Mouse (Mus musculus): ENCODE measurements around the gene Tpi1.
"Not testable (repeated sequence)": the region's sequence is repeated elsewhere in the genome, so short reads cannot be mapped to it uniquely, and the experiment has no call there.

Gene Tpi1

DNA sequence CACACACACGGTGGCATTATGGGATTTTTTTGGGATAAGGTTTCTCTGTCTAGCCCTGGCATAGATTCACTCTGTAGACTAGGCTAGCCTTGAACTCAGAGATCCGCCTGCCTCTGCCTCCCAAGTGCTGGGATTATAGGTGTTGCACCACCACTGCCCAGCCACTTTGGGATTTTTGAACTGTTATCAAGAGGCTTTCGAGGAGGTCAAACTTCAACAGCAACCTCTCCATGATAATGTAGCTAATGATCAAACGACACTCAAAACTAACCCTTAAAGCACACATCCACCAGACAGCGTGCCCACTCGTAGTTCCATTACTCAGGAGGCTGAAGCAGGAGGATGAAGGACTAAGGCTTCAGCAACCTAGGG is 6.1 kb downstream of the Tpi1 start:
- no peak for DNase-seq

DNA sequence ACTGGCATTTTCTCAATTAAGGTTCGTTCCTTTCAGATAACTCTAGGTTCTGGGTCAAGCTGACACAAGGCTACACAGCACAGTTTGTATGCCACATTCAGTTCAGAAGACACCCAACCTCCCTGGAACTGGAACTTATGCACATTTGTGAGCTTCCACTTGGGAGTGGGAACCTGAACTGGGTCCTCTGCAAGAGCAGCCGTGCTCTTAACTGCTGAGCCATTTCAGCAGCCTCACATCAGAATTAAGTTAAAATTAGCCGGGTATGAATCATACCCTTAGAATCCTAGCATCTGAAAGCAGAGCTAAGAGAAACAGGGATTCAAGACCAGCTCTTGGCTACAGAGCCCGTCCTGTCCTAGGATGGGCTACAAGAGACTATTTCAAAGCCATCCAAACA is 6.7 kb downstream of the Tpi1 start:
- no peak for DNase-seq

DNA sequence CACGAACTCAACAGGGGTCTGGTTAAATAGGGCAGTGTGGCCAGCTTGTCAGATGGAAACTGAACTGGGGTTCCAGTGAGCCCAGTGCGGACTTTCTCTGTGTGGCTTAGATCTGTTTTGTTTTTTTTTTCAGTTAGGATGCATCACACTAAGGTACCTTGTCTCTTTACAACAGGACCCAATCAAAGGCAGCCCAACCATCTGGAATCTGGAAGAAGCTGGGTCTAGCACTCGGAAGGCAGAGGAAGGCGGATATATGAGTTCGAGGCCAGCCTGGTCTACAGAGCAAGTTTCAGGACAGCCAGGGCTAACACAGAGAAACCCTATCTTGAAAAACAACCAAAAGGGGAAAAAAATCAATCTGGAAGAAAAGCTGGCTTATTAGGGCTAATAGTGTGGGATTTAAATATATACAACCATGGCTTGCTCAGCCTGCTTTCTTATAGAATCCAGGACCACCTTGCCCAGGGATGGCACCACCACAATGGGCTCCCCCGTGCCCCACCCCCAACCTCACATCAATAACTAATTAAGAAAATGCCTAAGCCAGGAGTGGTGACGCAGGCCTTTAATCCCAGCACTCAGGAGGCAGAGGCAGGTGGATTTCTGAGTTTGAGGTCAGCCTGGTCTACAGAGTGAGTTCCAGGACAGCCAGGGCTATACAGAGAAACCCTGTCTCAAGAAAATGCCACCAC is 7.5 kb downstream of the Tpi1 start:
- no peak for DNase-seq

DNA sequence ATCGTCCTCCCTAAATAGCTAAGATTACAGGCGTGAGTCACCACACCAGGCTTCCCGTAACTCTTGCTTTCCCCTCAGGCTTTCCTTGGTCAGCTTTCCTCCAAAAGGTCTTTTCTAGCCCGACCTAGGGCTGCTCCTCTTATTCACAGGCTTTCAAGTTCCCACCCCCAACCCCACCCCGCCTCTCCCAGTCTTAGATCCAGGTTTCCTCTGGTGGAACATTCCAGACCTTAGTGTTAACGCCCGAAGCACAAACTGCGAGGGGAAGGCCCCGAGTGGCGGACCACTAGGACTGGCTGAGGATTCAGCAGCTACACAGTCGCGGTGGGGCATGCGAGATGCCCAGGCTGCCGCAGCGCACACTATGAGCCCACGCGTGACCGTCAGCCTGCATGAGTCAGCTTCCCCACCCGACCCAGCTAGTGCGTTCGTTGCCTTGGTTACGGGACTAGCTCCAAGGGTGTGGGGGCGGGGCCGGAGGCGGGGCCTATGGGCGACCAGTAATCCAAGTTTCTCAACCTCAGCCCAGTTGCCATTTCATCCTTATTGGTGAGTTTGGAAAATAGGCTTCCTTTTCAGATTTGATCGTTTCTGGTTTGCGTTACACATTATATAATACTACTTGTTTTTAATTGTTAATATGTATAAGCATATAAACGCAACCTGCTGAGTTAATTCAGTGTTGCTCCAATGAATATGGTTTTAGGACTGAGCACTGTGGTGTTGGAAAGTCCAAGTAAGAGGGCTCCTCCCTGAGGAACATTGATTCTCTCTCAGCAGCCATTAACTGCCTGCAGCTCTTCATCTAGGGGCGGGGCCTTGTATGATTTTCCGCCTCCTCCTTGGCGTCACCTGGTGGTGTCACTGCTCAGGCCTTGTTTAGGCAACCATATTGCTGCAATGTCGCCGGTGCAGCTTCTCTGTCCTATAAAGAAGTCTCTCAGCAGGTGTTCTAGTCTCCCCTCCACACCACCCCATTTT is 8.5 kb downstream of the Tpi1 start:
- DNase-seq, result peak; percentile 91

DNA sequence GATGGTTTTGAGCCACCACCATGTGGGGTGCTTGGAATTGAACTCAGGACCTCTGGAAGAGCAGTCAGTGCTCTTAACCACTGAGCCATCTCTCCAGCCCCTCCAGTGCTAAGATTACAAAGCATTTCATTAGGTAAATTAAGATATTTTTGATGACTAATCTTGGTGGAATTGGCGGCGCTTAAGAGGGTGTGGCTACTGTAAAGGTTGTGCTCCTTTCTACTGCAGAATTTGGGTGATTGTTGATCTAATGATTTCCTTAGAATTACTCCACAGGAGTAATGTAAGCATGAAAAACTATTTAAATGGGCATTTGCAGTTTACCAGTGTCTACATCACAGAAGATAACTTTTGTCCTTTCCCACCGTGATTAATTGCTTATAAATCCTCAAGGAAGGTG is 9.8 kb downstream of the Tpi1 start:
- DNase-seq, result no peak

DNA sequence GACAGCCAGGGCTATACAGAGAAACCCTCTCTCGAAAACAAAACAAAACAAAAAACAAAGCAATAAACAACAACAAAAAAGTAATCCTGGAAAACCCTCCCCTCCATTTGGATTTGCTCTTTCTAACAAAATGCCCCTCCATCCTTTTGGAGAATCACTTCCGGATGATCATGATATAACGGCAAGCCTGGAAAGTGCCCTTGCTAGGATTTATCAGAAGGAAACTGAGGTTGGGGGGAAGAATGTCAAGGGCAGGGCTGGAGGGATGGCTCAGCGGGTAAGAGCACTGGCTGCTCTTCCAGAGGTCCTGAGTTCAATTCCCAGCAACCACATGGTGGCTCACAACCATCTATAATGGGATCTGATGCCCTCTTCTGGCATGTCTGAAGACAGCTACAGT is 10.4 kb downstream of the Tpi1 start:
- DNase-seq, result not testable (repeated sequence)

DNA sequence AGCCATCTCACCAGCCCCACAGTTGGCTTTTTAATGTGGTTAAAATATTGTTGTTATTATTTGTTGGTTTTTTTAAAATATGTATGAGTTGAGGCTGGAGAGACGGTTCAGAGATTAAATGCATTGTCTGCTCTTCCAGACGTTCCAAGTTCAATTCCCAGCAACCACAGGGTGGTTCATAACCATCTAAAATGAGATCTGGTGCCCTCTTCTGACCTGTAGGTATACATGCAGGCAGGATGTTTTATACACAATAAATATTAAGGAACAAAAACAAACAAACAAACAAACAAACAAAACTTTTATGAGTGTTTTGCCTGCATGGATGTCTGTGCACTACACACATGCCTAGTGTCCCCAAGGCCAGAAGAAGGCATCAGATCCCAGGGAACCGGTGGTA is 11.0 kb downstream of the Tpi1 start:
- no peak for DNase-seq

DNA sequence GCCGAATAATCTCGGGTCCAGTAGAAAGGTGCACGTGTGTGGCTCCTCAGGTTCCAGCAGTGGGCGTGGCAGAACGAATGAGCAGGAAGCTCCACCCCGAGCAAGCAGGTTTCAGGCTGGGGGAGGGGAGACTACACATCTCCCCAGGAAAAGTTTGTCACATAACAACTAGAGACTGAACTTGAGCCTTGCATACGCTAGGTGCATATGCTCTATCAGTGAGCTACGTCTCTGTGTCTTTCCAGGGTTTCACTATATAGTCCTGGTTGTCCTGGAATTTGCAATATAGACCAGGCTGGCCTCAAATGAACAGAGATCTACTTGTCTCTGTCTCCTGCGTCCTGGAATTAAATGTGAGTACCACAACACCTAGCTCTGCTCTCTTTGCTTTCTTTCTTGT is 11.7 kb downstream of the Tpi1 start:
- not testable (repeated sequence) for DNase-seq

DNA sequence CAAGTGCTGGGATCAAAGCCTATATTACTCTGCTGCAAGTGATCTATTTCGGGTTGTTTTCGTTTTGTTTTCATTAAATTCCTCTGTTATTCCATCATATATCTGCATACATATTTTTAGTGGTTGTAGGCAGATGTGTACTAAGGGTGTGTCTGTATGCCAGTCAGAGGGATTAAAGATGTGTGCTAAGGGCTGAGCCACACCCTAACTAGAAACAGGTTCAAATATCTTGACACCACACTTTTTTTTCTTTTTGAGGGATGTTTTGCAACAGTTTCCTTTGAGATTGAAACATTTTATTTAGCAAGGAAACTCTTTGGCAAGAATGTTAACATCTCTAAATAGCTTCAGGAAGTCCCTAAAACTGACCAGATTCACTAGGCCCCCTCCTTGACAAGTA is 17.9 kb downstream of the Tpi1 start:
- DNase-seq, result no peak

DNA sequence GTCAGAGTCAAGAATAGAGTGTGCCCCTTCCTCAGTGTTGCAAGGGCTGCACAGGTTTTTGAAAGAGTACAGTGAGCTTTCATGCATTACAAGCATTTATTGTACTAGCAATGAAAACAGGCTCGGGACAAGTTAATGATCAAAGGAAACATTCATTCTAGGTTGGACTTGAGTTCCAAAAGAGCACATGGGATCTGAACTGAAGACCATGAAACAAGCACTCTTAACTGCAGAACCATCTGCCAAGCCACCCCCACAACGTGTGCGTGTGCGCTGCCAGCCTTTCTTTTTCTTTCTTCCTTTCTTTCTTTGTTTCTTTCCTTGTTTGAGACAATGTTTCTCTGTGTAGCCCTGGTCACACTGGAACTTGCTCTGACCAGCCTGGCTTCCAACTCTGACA is 18.3 kb downstream of the Tpi1 start:
- DNase-seq, result no peak

DNA sequence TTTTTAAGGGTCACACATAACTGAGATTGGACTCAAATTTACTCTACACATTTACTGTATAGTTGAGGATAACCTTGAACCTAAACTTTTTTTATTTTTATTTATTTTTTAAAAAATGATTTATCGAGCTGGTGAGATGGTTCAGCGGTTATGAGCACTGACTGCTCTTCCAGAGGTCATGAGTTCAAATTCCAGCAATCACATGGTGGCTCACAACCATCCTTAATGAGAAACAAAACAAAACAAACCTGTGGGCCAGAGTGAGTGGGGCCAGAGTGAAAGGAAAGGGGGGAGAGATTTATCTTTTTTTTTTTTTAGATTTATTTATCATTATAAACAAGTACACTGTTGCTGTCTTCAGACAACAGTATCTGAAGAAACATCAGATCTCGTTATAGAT is 22.2 kb downstream of the Tpi1 start:
- DNase-seq, result no peak

DNA sequence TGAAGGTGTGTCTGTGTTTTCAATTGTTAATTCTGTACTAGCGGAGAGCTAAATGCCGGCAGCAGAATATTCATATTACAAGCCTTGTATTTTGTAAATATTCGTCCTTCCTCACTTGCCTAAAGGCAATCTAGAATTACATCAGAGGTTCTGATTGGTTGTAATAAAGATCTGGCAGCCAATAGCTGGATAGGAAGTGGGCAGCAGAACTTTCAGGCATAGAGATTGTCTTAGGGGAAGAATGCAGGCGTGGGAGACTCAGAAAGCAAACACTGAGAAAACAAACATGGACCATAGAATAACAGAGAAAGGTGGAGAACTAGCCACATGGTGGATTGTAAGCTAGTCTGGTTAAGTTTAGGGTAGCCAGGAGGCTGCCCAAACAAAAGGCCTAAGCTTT is 24.0 kb downstream of the Tpi1 start:
- DNase-seq, result no peak

DNA sequence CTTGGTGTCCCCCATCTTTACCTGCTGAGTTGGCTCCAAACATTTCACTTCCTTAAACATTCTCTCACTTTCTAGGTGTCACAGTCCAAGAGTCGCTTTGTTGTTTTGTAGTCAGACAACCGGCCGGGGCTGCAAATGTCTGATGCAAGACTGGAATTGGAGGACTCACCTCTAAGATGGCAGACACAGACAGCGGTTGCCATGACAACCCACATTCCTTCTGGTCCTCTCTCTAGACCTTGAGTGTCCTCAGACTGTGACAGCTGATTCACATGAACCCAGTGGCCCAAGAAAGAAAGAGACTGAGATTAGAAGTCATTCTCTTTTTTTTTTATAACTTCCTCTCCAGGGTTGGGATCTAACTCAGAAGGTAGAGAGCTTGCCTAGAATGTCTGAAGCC is 24.6 kb downstream of the Tpi1 start:
- no peak for DNase-seq

DNA sequence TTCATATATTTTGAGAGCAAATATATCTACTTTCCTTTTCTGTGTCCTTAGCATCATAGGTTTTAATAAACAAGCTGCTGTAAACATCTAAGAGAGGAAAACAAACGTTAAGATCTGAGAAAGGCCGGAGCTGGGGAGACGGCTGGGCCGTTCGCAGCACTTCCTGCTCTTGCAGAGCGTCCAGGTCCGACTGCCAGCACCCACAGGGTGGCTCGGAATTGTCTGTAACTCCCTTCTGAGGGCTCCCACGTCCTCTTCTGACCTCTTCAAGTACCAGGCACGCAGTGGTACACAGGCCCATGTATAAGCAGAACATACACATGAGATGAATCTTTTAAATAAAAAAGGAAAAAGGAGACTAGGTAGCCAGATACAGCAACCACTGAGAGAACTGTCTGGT is 26.4 kb downstream of the Tpi1 start:
- DNase-seq, result no peak

DNA sequence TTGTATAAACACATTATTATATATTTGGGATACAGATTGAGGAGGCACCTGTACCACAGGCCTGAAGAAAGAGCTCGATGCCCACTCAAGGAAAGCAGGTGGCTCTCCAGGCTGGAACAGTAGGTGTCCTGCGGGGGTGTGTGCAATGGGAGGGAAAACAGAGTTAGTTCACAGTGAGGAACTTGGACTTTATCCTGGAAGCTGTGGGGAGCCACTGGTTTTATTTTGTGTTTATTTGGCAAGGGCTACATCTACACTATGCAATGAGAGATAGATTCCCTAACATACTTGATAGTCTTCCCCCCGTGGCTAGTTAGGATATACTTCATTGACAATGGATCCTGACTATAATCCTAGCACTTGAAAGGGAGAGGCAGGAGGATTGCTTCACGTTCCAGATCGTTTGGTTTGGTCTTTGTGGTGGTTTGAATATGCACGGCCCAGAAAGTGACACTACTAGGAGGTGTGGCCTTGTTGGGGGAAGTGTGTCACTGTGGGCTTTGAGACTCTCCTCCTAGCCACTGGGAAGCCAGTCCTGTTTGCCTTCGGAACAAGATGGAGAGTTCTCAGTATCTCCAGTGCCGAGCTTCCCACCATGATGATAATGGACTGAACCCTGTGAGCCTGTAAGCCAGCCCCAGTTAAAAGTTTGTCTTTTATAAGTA is 27.2 kb downstream of the Tpi1 start:
- DNase-seq, result peak; percentile 86

DNA sequence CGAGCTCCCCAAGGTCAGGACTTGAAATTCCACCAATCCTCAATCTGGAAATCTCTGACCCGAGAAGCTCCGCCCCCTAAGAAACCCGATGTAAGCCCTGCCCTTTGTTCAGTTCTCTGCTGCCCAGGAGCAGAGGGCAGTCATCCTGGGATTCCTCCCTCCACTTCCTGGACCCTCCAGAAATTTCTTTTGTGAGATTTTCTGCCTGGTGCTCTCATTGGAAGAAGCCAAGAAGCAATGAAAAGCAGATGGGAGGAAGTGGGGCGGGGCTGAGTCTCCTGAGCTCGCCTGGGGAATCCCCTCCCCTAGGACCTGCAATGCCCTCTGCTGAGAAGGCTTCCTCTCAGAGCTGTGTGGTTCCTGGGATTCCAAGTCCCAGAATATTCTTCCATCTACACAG is 31.7 kb downstream of the Tpi1 start:
- no peak for DNase-seq

DNA sequence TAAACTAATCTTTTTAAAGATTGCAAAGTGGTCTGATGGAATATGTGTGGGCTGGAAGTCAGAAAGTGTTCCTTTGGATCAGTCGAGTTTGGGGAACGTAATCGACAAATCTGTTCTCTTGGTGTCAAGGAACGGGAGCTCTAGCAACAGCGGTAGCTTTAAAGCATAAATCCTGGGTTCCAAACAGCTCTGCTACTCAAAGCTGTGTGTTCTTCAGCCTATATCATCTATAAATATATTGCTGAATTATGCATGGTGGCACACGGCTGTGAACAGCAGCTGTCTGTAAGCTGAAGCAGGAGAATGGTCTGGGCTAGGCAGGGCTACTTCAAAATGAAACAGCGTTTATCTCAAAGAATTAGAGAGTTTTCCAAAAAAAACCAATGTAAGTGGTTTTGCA is 33.2 kb downstream of the Tpi1 start:
- no peak for DNase-seq

DNA sequence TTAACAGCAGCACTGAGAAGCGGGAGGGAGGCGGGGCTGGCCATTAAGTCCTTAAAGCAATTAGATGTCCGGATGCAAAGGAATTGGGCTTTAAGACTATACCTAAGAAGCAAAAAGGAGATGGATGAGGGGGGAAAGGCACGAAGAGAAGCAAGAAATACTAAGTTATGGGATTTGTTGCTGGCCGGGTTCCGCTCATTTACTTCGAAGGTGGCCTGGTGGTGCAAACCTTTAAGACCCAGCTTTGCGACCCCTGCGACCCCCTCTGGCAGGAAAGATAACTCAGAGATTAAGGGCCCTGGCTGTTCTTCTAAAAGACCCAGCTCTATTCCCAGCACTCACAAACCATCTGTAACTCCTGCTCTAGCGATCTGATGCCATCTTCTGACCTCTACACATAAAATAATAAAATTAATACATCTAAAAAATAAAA is 34.1 kb downstream of the Tpi1 start:
- no peak for DNase-seq

DNA sequence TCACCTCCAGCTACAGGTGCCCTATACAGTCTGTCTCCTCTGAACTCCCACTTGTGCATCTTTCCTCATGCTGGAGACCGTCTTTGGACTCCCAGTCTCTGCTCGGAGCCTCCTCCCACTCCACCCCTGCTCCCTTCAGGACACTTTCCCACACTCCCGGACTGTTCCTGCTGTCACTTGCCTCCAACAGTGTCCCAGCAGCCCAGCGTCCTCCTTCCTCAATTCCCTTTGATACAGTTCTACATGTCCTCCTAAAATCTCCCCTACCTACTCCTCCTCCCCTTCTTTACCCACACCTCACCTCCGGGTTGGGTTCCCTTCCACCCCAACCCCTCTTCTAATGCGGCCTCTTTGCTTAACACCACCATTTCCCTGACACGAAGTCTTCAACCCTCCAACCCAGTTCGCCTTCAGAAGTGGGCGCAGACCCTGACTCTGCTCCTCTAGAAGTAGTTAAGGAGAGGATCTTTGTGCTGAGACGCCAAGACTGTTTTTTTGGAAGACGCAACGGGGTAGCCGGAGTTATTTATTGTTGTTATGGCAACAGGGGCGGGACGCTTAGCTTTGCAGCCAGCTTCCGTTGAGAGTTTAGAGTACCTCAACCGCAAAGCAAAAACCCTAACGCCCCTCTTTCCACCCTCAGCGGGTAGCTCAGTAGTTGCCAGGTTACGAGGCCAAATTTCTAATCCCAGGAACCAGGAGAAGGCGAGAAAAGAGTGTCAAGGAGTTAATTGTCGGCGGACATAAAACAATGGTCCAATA is 34.7 kb downstream of the Tpi1 start, which contains the start of gene Lrrc23:
Gene Lrrc23, minus strand, starts transcription at position 506 of the 762 bp plus-strand sequence.
- no peak for DNase-seq

DNA sequence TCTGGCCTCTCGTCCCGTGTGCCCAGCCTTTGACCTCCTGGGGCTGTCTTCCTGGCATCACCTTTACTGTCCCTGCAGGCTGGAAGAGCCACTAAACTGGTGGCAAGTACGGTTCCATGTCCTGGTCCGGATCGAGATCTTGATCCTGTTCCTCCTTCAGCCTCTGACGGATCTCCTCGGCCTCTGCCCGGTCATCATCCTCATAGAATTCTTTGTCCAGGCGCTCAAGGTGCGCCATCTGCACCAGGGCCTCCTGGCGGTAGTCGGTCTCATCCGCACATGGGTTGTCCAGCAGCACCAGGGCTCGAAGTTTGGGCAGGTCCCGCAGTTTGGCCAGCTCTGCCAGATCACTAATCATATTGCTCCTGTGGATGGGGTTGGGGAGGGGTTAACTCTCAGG is 43.6 kb downstream of the Tpi1 start:
- DNase-seq, result no peak

DNA sequence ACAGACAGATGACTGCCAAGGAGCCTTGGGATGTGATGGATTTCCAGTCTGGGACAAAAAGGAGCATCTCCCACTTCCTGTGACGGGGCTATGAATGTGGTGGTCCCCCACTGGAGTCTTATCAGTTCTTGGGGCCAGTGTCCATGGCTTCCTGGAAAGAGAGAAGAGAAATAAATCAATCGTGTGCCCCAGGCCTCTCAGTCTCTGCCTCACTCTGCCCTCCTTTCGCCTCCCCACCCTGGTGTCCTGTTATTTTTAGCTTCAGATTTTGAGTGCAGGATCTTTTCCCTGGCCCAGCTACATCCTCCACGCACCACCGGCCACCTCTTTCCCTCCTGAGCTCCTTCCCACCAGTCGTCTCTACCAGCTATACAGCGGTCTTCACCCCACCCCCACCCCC is 44.1 kb downstream of the Tpi1 start:
- DNase-seq, result no peak

DNA sequence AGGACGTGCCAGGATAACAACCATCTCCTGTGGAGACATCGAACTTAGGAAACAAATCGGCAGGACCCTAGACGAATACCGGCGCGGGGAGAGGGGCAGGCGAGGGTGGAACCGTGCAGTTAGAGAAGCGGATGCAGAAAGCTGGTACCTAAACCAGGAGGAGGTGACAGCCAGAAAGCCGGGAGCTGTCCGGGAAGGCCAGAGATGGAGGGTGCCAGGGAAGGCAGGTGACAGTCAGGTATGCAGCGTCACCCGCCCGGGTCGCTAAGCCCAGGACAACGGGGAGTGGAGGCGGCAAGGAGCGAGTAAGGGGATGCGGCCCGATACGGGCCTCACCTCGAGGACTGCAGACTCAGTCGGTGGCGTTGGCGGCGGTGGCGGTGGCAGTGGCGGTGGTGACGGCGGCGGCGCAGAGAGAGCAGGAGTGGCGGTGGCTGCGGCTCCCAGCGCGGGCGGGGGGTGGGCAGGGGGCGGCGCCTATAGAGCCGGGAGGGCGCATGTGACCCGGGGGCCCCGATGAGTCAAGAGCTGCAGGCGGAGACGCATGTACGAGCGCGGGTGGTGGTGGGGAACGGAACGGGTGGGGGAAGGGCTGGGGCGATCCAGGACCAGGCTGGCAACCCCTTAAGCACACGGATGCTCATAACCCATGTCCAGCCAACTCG is 44.9 kb downstream of the Tpi1 start, which contains the start of gene Eno2:
Gene Eno2, minus strand, starts transcription at position 573 of the 665 bp plus-strand sequence.
- DNase-seq, result peak; percentile 74
